Mouse (Mus musculus): Measurements from ENCODE around the gene Mtss1l. TPM values are rescaled to one million over a fixed set of nuclear protein-coding genes. Genes with fewer than 3 reads are reported as not detected.

Gene Mtss1l
- 13.3 and 14.0 TPM in 2 replicates for polyA plus RNA-seq (2015; fragmentation: Nextera tagmentation; extraction: Ambion mirVana)

- peaks cover 4% of the 10 kb centered on the region; the same call in 1 of the 2 replicates for H3K36me3 ChIP-seq
- H3K27me3 ChIP-seq: no peaks in the 10 kb centered on the region
- ATAC-seq (ENCODE audit: low read depth): peak; percentile 77
- H3K9ac ChIP-seq: peak within 1 kb of the TSS; percentile 98
- peak within 1 kb of the TSS; percentile 96 for H3K27ac ChIP-seq (replicated peaks)
- peak within 1 kb of the TSS; percentile 87 for H3K4me3 ChIP-seq
- WGBS: 4% methylated on average over 57 of the region's 75 CpGs
- H3K9me3 ChIP-seq: no peaks in the 10 kb centered on the region
- peak within 1 kb of the TSS; percentile 86 for H3K4me2 ChIP-seq
- H3K4me1 ChIP-seq (replicated peaks): peaks cover 83% of the 10 kb centered on the region
Measured at GRCm38 (mm10) chr8:110720685-110721598, at the start of gene Mtss1l. Gene Mtss1l (plus strand): TSS chr8:110721476.

- peaks cover 54% of the 10 kb centered on the region for H3K36me3 ChIP-seq
- H3K27ac ChIP-seq (replicated peaks): peak overlapping the region; percentile 55; the same call in 1 of the 2 replicates
- no peaks in the 10 kb centered on the region for H3K9me3 ChIP-seq
- no peaks in the 10 kb centered on the region for H3K4me1 ChIP-seq (replicated peaks)
- no peak for ATAC-seq (ENCODE audit: low read depth)
- H3K4me3 ChIP-seq: no peak overlapping the region
- H3K27me3 ChIP-seq: no peaks in the 10 kb centered on the region
- H3K9ac ChIP-seq: no peak overlapping the region
- no peak overlapping the region for H3K4me2 ChIP-seq
- 86% methylated on average over 2 of the region's 2 CpGs for WGBS
Measured at GRCm38 (mm10) chr8:110672133-110672532, 49.1 kb upstream of the Mtss1l start.

- no peak overlapping the region for H3K27ac ChIP-seq (replicated peaks)
- H3K27me3 ChIP-seq: no peaks in the 10 kb centered on the region
- no peaks in the 10 kb centered on the region for H3K4me1 ChIP-seq (replicated peaks)
- WGBS: 88% methylated on average over 2 of the region's 2 CpGs
- H3K4me2 ChIP-seq: no peak overlapping the region
- no peak overlapping the region for H3K4me3 ChIP-seq
- H3K9me3 ChIP-seq: no peaks in the 10 kb centered on the region
- H3K9ac ChIP-seq: no peak overlapping the region
- peaks cover 54% of the 10 kb centered on the region for H3K36me3 ChIP-seq
- no peak for ATAC-seq (ENCODE audit: low read depth)
Measured at GRCm38 (mm10) chr8:110673168-110673567, 48.1 kb upstream of the Mtss1l start.

DNA sequence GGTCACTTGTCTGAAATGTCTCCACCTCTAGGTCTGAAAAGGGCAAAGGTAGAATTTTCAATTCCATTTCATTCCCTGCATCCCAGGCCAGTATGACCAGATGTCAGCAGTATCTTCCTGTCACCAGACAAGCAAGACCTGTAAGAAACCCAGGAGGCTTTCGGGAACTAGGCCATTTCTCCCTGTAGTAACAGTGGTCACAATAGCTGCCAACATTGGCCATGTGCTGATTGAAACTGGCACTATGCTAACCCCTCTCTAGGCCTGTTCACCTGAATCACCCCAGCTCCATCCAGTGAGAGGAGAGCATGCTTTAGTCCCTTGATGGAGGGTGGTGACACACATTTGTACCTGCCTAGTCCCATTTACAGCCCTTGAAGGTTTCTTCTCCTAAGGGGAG lies 46.7 kb upstream of the Mtss1l start:
- Histone ChIP-seq H3K4me2 (no peak overlapping the region), H3K27ac (replicated peaks) (no peak overlapping the region), H3K27me3 (no peaks in the 10 kb centered on the region), H3K4me1 (replicated peaks) (no peaks in the 10 kb centered on the region), H3K9ac (no peak overlapping the region), H3K36me3 (peaks cover 55% of the 10 kb centered on the region), H3K4me3 (no peak overlapping the region), H3K9me3 (no peaks in the 10 kb centered on the region)
- 97% methylated on average over 1 of the region's 1 CpGs for WGBS
- no peak for ATAC-seq (ENCODE audit: low read depth)

- Histone ChIP-seq H3K4me2 (no peak overlapping the region), H3K9ac (no peak overlapping the region), H3K27me3 (no peaks in the 10 kb centered on the region), H3K4me3 (no peak overlapping the region), H3K36me3 (peaks cover 44% of the 10 kb centered on the region), H3K4me1 (replicated peaks) (no peaks in the 10 kb centered on the region), H3K27ac (replicated peaks) (no peak overlapping the region), H3K9me3 (no peaks in the 10 kb centered on the region)
- WGBS: 74% methylated on average over 5 of the region's 5 CpGs
- no peak for ATAC-seq (ENCODE audit: low read depth)
Measured at GRCm38 (mm10) chr8:110676702-110677101, 44.6 kb upstream of the Mtss1l start.

GRCm38 (mm10) chr8:110677174-110677660 lies 44.1 kb upstream of the Mtss1l start:
- Histone ChIP-seq H3K9ac (no peak overlapping the region), H3K36me3 (peaks cover 41% of the 10 kb centered on the region), H3K9me3 (no peaks in the 10 kb centered on the region), H3K4me1 (replicated peaks) (no peaks in the 10 kb centered on the region), H3K4me2 (no peak overlapping the region), H3K27ac (replicated peaks) (no peak overlapping the region), H3K4me3 (no peak overlapping the region), H3K27me3 (no peaks in the 10 kb centered on the region)
- no peak for ATAC-seq (ENCODE audit: low read depth)
- WGBS: 94% methylated on average over 5 of the region's 5 CpGs

DNA sequence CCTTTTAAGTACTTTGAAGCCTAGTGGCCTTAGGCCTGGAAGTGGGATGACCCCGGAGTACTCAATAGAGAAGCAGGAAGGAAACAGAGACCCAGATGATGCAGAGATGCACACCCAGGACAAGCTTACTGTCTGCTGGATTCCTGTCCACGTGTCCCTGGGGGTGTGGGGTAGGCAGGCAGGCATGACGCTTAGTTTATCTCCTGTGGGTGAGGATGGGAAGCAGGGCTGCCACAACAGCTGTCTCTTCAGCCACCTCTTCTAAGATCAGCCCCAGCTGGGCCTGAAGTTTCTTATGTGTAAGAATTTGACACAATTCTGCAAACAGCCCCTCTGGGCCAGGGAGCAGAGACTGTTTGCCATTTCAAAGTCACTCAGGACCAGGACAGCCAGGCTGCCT lies 42.3 kb upstream of the Mtss1l start:
- no peak overlapping the region for H3K27ac ChIP-seq (replicated peaks)
- no peaks in the 10 kb centered on the region for H3K27me3 ChIP-seq
- H3K36me3 ChIP-seq: peaks cover 44% of the 10 kb centered on the region
- H3K4me1 ChIP-seq (replicated peaks): no peaks in the 10 kb centered on the region
- no peak overlapping the region for H3K9ac ChIP-seq
- ATAC-seq (ENCODE audit: low read depth): no peak
- WGBS: 21% methylated on average over 3 of the region's 3 CpGs
- H3K9me3 ChIP-seq: no peaks in the 10 kb centered on the region
- no peak overlapping the region for H3K4me2 ChIP-seq
- no peak overlapping the region for H3K4me3 ChIP-seq

- Histone ChIP-seq H3K36me3 (peaks cover 71% of the 10 kb centered on the region), H3K27ac (replicated peaks) (no peak overlapping the region), H3K4me3 (no peak overlapping the region), H3K9me3 (no peaks in the 10 kb centered on the region), H3K4me1 (replicated peaks) (no peaks in the 10 kb centered on the region), H3K4me2 (no peak overlapping the region), H3K27me3 (no peaks in the 10 kb centered on the region), H3K9ac (no peak overlapping the region)
- 87% methylated on average over 5 of the region's 5 CpGs for WGBS
- ATAC-seq (ENCODE audit: low read depth): no peak
Measured at GRCm38 (mm10) chr8:110687726-110688125, 33.5 kb upstream of the Mtss1l start.

- H3K4me1 ChIP-seq (replicated peaks): peaks cover 5% of the 10 kb centered on the region
- ATAC-seq (ENCODE audit: low read depth): no peak
- H3K27me3 ChIP-seq: no peaks in the 10 kb centered on the region
- H3K9ac ChIP-seq: no peak overlapping the region
- no peak overlapping the region for H3K27ac ChIP-seq (replicated peaks)
- H3K36me3 ChIP-seq: peaks cover 63% of the 10 kb centered on the region
- no peaks in the 10 kb centered on the region for H3K9me3 ChIP-seq
- no peak overlapping the region for H3K4me3 ChIP-seq
- H3K4me2 ChIP-seq: no peak overlapping the region
- WGBS: 90% methylated on average over 9 of the region's 9 CpGs
Measured at GRCm38 (mm10) chr8:110689961-110690360, 31.3 kb upstream of the Mtss1l start.

- Histone ChIP-seq H3K9me3 (no peaks in the 10 kb centered on the region), H3K27ac (replicated peaks) (peak overlapping the region; percentile 52), H3K27me3 (no peaks in the 10 kb centered on the region), H3K4me2 (no peak overlapping the region), H3K9ac (no peak overlapping the region), H3K4me3 (no peak overlapping the region), H3K4me1 (replicated peaks) (peaks cover 11% of the 10 kb centered on the region), H3K36me3 (peaks cover 35% of the 10 kb centered on the region; the same call in 1 of the 2 replicates)
- no peak for ATAC-seq (ENCODE audit: low read depth)
- 81% methylated on average over 5 of the region's 5 CpGs for WGBS
Measured at GRCm38 (mm10) chr8:110694226-110694625, 27.1 kb upstream of the Mtss1l start.

- Histone ChIP-seq H3K27me3 (no peaks in the 10 kb centered on the region), H3K27ac (replicated peaks) (peak overlapping the region; percentile 52), H3K36me3 (peaks cover 30% of the 10 kb centered on the region; the same call in 1 of the 2 replicates), H3K9me3 (no peaks in the 10 kb centered on the region), H3K9ac (no peak overlapping the region; the same call in 1 of the 2 replicates), H3K4me3 (no peak overlapping the region), H3K4me1 (replicated peaks) (peaks cover 11% of the 10 kb centered on the region), H3K4me2 (no peak overlapping the region)
- 88% methylated on average over 4 of the region's 4 CpGs for WGBS
- ATAC-seq (ENCODE audit: low read depth): no peak
Measured at GRCm38 (mm10) chr8:110694826-110695225, 26.4 kb upstream of the Mtss1l start.

DNA sequence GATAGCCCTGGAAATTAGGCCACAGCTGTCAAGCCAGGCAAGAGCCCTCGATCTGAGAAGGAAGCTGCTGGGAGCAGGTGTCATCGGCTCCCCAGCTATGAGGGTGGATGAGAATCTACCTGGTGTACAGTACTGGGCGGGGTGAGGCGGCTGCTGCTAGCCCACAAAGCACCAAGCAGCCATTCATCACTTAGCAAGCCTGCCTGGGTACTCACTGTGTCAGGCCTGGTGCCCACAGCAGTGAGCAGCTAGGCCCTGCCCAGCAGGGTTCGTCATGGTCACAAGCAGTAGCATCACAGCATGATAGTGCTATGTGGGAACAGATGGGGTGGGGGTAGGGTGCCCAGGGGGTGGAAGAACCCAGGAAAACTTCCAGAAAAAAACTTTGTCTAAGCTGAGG lies 25.8 kb upstream of the Mtss1l start:
- no peak overlapping the region for H3K4me2 ChIP-seq
- no peak overlapping the region for H3K4me3 ChIP-seq
- peaks cover 11% of the 10 kb centered on the region for H3K4me1 ChIP-seq (replicated peaks)
- peak overlapping the region; percentile 52 for H3K27ac ChIP-seq (replicated peaks)
- no peaks in the 10 kb centered on the region for H3K9me3 ChIP-seq
- peaks cover 30% of the 10 kb centered on the region; the same call in 1 of the 2 replicates for H3K36me3 ChIP-seq
- 76% methylated on average over 5 of the region's 5 CpGs for WGBS
- no peaks in the 10 kb centered on the region for H3K27me3 ChIP-seq
- peak overlapping the region; percentile 13; the same call in 1 of the 2 replicates for H3K9ac ChIP-seq
- ATAC-seq (ENCODE audit: low read depth): no peak
